Mouse (Mus musculus): ENCODE data around the gene Mrpl24.
"Not testable (repeated sequence)": the region's sequence is repeated elsewhere in the genome, so short reads cannot be mapped to it uniquely, and the experiment has no call there.

Mrpl24 gene

GRCm38 (mm10) chr3:87919336-87920108 lies at the start of gene Mrpl24:
Gene Mrpl24 (plus strand): TSS chr3:87919506.
- DNase-seq: peak; percentile 91

- DNase-seq: no peak
Measured at GRCm38 (mm10) chr3:87877730-87878129, 41.6 kb upstream of the Mrpl24 start.

GRCm38 (mm10) chr3:87884291-87884690 lies 35.0 kb upstream of the Mrpl24 start:
- DNase-seq: no peak

GRCm38 (mm10) chr3:87884708-87885251 lies 34.5 kb upstream of the Mrpl24 start:
- peak; percentile 74 for DNase-seq

- peak; percentile 99 for DNase-seq
Measured at GRCm38 (mm10) chr3:87885281-87886003, 33.9 kb upstream of the Mrpl24 start, which contains the start of gene Prcc. Gene Prcc (minus strand): TSS chr3:87885608.

GRCm38 (mm10) chr3:87886004-87886365 lies 33.3 kb upstream of the Mrpl24 start:
- DNase-seq: no peak

- DNase-seq: peak; percentile 75
Measured at GRCm38 (mm10) chr3:87886416-87886815, 32.9 kb upstream of the Mrpl24 start.

- DNase-seq: not testable (repeated sequence)
Measured at GRCm38 (mm10) chr3:87887400-87887799, 31.9 kb upstream of the Mrpl24 start.

- no peak for DNase-seq
Measured at GRCm38 (mm10) chr3:87891481-87891880, 27.8 kb upstream of the Mrpl24 start.

GRCm38 (mm10) chr3:87893367-87893905 lies 25.9 kb upstream of the Mrpl24 start:
- DNase-seq: no peak

- DNase-seq: no peak
Measured at GRCm38 (mm10) chr3:87899266-87899665, 20.0 kb upstream of the Mrpl24 start.

GRCm38 (mm10) chr3:87899776-87900175 lies 19.5 kb upstream of the Mrpl24 start:
- no peak for DNase-seq

GRCm38 (mm10) chr3:87901036-87901624 lies 18.2 kb upstream of the Mrpl24 start:
- no peak for DNase-seq

GRCm38 (mm10) chr3:87901959-87902358 lies 17.3 kb upstream of the Mrpl24 start:
- not testable (repeated sequence) for DNase-seq

- no peak for DNase-seq
Measured at GRCm38 (mm10) chr3:87903821-87904220, 15.5 kb upstream of the Mrpl24 start.

- peak; percentile 93 for DNase-seq
Measured at GRCm38 (mm10) chr3:87905880-87906485, 13.3 kb upstream of the Mrpl24 start, which contains the start of gene Hdgf. Gene Hdgf (plus strand): TSS chr3:87906321.

GRCm38 (mm10) chr3:87906601-87906980 lies 12.7 kb upstream of the Mrpl24 start:
- DNase-seq: peak; percentile 72

GRCm38 (mm10) chr3:87906981-87907857 lies 12.1 kb upstream of the Mrpl24 start:
- DNase-seq: peak; percentile 58

GRCm38 (mm10) chr3:87907906-87908305 lies 11.4 kb upstream of the Mrpl24 start:
- no peak for DNase-seq

- no peak for DNase-seq
Measured at GRCm38 (mm10) chr3:87909381-87909780, 9.9 kb upstream of the Mrpl24 start.

- DNase-seq: no peak
Measured at GRCm38 (mm10) chr3:87909874-87910273, 9.4 kb upstream of the Mrpl24 start.
